8 mouse cellular contexts compared by ENCODE assay signal in genomic region chr8:60890520-60890874, GRCm38 (mm10). TPM values are rescaled to one million over a fixed set of nuclear protein-coding genes. Genes with fewer than 3 reads are reported as not detected.
DNase-seq lines count a peak whose midpoint lies in the region; ATAC-seq and TF ChIP-seq lines count a peak whose summit lies in the region.

No protein-coding gene starts in this region.

- intact Hi-C loops in left cerebral cortex, postnatal 25 days (cut with DNase I): no loop called here

- DNase-seq in kidney, adult 8-10 months: no peak
- DNase-seq in left cerebral cortex, postnatal 25 days (ENCODE audit: low spot score in 2 of 2): no peak
- no peak for DNase-seq in adrenal gland, postnatal 10 days

- peak overlapping the region; percentile 54 for H3K4me2 ChIP-seq in kidney, embryonic 14.5 days (replicated peaks; ENCODE audit: low read depth, low read length)
- peak overlapping the region; percentile 79 for H3K4me2 ChIP-seq in hindbrain, embryonic 13.5 days
- H3K4me2 ChIP-seq in midbrain, embryonic 13.5 days (replicated peaks): peak overlapping the region; percentile 79

- peaks cover 3% of the 10 kb centered on the region; the same call in 1 of the 2 replicates for H3K4me1 ChIP-seq in kidney, embryonic 14.5 days (ENCODE audit: control insufficient read depth, insufficient read depth, low read length)
- peaks cover 43% of the 10 kb centered on the region for H3K4me1 ChIP-seq in bone marrow macrophage, adult 2 months (ENCODE audit: control insufficient read depth, insufficient read depth, low read length)
- peaks cover 26% of the 10 kb centered on the region for H3K4me1 ChIP-seq in hindbrain, embryonic 13.5 days (replicated peaks)
- H3K4me1 ChIP-seq in midbrain, embryonic 13.5 days (replicated peaks): peaks cover 24% of the 10 kb centered on the region

- no peak for ATAC-seq in kidney, embryonic 14.5 days (ENCODE audit: low FRiP score, low TSS enrichment)
- ATAC-seq in hindbrain, embryonic 13.5 days (ENCODE audit: low FRiP score): no peak
- no peak for ATAC-seq in midbrain, embryonic 13.5 days
- no peak; the same call in 1 of the 2 replicates for ATAC-seq in monocyte, adult 5-6 weeks (replicated peaks; ENCODE audit: insufficient number of reproducible peaks, low FRiP score, low TSS enrichment, poor library complexity, severe bottlenecking)

- H3K36me3 ChIP-seq in kidney, embryonic 14.5 days (ENCODE audit: control insufficient read depth, insufficient read depth, low read length): no peaks in the 10 kb centered on the region
- no peaks in the 10 kb centered on the region for H3K36me3 ChIP-seq in hindbrain, embryonic 13.5 days
- H3K36me3 ChIP-seq in midbrain, embryonic 13.5 days: peaks cover 15% of the 10 kb centered on the region; the same call in 1 of the 2 replicates

- no peak for TF ChIP-seq POLR2A in bone marrow macrophage, adult 2 months (IDR thresholded peaks at IDR 0.05; ENCODE audit: borderline replicate concordance, low read depth, low read length)

- no peak for TF ChIP-seq CTCF in bone marrow macrophage, adult 2 months (IDR thresholded peaks at IDR 0.05; ENCODE audit: low read depth, low read length)

- no peaks in the 10 kb centered on the region for H3K9me3 ChIP-seq in kidney, embryonic 14.5 days (ENCODE audit: control insufficient read depth, low read length)
- H3K9me3 ChIP-seq in hindbrain, embryonic 13.5 days: no peaks in the 10 kb centered on the region
- H3K9me3 ChIP-seq in midbrain, embryonic 13.5 days: no peaks in the 10 kb centered on the region

- H3K27me3 ChIP-seq in kidney, embryonic 14.5 days (ENCODE audit: control insufficient read depth, insufficient read depth, low read length): no peaks in the 10 kb centered on the region
- H3K27me3 ChIP-seq in hindbrain, embryonic 13.5 days: no peaks in the 10 kb centered on the region
- no peaks in the 10 kb centered on the region for H3K27me3 ChIP-seq in midbrain, embryonic 13.5 days

- peak overlapping the region; percentile 70 for H3K4me3 ChIP-seq in kidney, embryonic 14.5 days (ENCODE audit: low read length)
- peak overlapping the region; percentile 87 for H3K4me3 ChIP-seq in bone marrow macrophage, adult 2 months (ENCODE audit: insufficient read depth, low read length)
- peak overlapping the region; percentile 79 for H3K4me3 ChIP-seq in hindbrain, embryonic 13.5 days
- H3K4me3 ChIP-seq in midbrain, embryonic 13.5 days (replicated peaks): peak overlapping the region; percentile 78

- WGBS in kidney, embryonic 14.5 days: 2% methylated on average over 23 of the region's 23 CpGs
- WGBS in hindbrain, embryonic 13.5 days: 2% methylated on average over 17 of the region's 23 CpGs
- 2% methylated on average over 23 of the region's 23 CpGs for WGBS in midbrain, embryonic 13.5 days

- H3K9ac ChIP-seq in kidney, embryonic 14.5 days (ENCODE audit: low read depth, low read length): peak overlapping the region; percentile 78
- H3K9ac ChIP-seq in hindbrain, embryonic 13.5 days: peak overlapping the region; percentile 86
- H3K9ac ChIP-seq in midbrain, embryonic 13.5 days (replicated peaks): peak overlapping the region; percentile 86

- H3K27ac ChIP-seq in kidney, embryonic 14.5 days (ENCODE audit: low read depth, low read length): no peak overlapping the region
- H3K27ac ChIP-seq in bone marrow macrophage, adult 2 months (ENCODE audit: insufficient read depth, low read depth, low read length): peak overlapping the region; percentile 35
- H3K27ac ChIP-seq in hindbrain, embryonic 13.5 days: peak overlapping the region; percentile 40
- H3K27ac ChIP-seq in midbrain, embryonic 13.5 days: 0 out of 2 replicates have a peak overlapping the region, but pooled peaks have one; percentile 56

RNA-seq across cellular contexts. Expression of gene Hpf1, which starts 0.3 kb away (rescaled TPM):
- polyA plus RNA-seq in kidney, embryonic 14.5 days (2014; fragmentation: Nextera tagmentation; extraction: Ambion mirVana): 102 and 126 TPM in 2 replicates
- 54.3 and 72.2 TPM in 2 replicates for polyA plus RNA-seq in bone marrow macrophage, adult 2 months (2012; ENCODE audit: insufficient read depth, insufficient read length, missing spikeins)
- polyA plus RNA-seq in hindbrain, embryonic 13.5 days (2015; fragmentation: Nextera tagmentation; extraction: Ambion mirVana): 109 and 112 TPM in 2 replicates
- polyA plus RNA-seq in midbrain, embryonic 13.5 days (2015; fragmentation: Nextera tagmentation; extraction: Ambion mirVana): 105 and 109 TPM in 2 replicates
- 10 to 100 TPM; 44.2 to 46.7 TPM for total RNA-seq in left cerebral cortex, postnatal 25 days (2021)
- 10 to 100 TPM; 24.0 to 29.2 TPM for total RNA-seq in adrenal gland, postnatal 10 days (2021)
- 51.8 to 65.0 TPM (median 55.0 TPM) in 3 replicates for total RNA-seq in monocyte, adult 5-6 weeks (2017)
